Mouse (Mus musculus): ENCODE data around the gene Cfap61.

DNA sequence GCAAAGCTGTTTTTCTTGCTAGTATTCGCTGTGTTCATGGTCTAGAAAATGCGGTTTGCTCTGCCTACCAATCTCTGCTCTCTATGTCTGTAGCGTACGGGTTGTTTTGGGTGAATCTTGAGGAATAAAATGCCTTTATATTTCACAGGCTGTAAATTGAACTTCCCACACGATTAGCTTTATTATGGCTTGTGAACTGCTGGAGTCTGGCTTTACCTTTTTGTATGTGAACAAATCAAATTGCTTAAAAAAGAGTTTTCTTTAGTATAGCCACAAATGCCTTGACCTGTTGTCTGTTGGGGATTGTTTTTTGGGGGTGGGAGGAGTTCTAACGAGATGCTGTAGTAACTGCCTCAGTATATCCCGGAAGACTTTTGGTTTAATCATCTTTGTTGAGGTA, 289.6 kb downstream of the Cfap61 start:
- no peak for TF ChIP-seq CTCF (IDR thresholded peaks at IDR 0.05; ENCODE audit: low read depth)
- no peak for TF ChIP-seq EP300 (IDR thresholded peaks at IDR 0.05; ENCODE audit: low read depth)

Data from liver, postnatal 0 days (tissue).